Mouse (Mus musculus) limb, embryonic 14.5 days (tissue): ENCODE measurements around the gene Phlpp2. TPM values are rescaled to one million over a fixed set of nuclear protein-coding genes. Genes with fewer than 3 reads are reported as not detected.

Experiments
- ATAC-seq: fragments of 200-750 bp; cut with Nextera tagmentation; 2 replicates; pipeline ENCODE4 v1.8.0; 2017; ENCODE audit warnings: low read depth, moderate number of reproducible peaks, moderate TSS enrichment; ENCODE audit not compliant: low FRiP score
- DNase-seq: peaks from one replicate; pipeline ENCODE4 v3.0.0-alpha.2; 2015; ENCODE audit warnings: low spot score
- H3K27ac ChIP-seq: fragments of 300-500 bp; sonication (generic); replicated peaks from 2 replicates; pipeline ENCODE4 v1.5.1; 2014; ENCODE audit warnings: low read depth, mild to moderate bottlenecking, low read length, moderate library complexity, mixed read lengths
- H3K27me3 ChIP-seq: fragments of 300-500 bp; sonication (generic); 2 replicates; pipeline ENCODE4 v1.6.1; 2014; ENCODE audit warnings: low read length, mixed read lengths; ENCODE audit not compliant: control insufficient read depth, insufficient read depth
- H3K36me3 ChIP-seq: fragments of 300-500 bp; sonication (generic); 2 replicates; pipeline ENCODE4 v1.6.1; 2014; ENCODE audit warnings: mild to moderate bottlenecking, low read length, moderate library complexity, mixed read lengths; ENCODE audit not compliant: control insufficient read depth, insufficient read depth
- H3K4me1 ChIP-seq: fragments of 300-500 bp; sonication (generic); 2 replicates; pipeline ENCODE4 v1.6.1; 2014; ENCODE audit warnings: antibody characterized with exemption, low read length, mixed read lengths; ENCODE audit not compliant: control insufficient read depth, insufficient read depth
- H3K4me2 ChIP-seq: fragments of 300-500 bp; sonication (generic); replicated peaks from 2 replicates; pipeline ENCODE4 v1.6.1; 2014; ENCODE audit warnings: low read depth, mild to moderate bottlenecking, low read length, moderate library complexity; ENCODE audit not compliant: severe bottlenecking
- H3K4me3 ChIP-seq: fragments of 300-500 bp; sonication (generic); replicated peaks from 2 replicates; pipeline ENCODE4 v1.5.1; 2014; ENCODE audit warnings: low read length
- H3K9ac ChIP-seq: fragments of 300-500 bp; sonication (generic); 2 replicates; pipeline ENCODE4 v1.6.1; 2014; ENCODE audit warnings: mild to moderate bottlenecking, low read depth, low read length, moderate library complexity; ENCODE audit not compliant: severe bottlenecking
- H3K9me3 ChIP-seq: fragments of 300-500 bp; sonication (generic); 2 replicates; pipeline ENCODE4 v1.6.1; 2016; ENCODE audit warnings: low read length; ENCODE audit not compliant: control insufficient read depth
- POLR2A ChIP-seq: fragments of 200-500 bp; IDR thresholded peaks from 2 replicates; pipeline ENCODE4 v1.8.0; 2012; ENCODE audit warnings: inconsistent platforms, mild to moderate bottlenecking, moderate library complexity, borderline replicate concordance; ENCODE audit not compliant: insufficient read depth, insufficient read length; ENCODE audit errors: extremely low read depth
- WGBS: fragments of 180-500 bp; shearing (Covaris S2); extraction: QIAGEN DNeasy Blood & Tissue Kit; methylation state at CpG from one replicate; pipeline ENCODE4 v1.1.7; 2014; 5-methylcytosine and 5-hydroxymethylcytosine counted together
- polyA plus RNA-seq, 2 experiments: library from polyadenylated mRNA; depleted of rRNA in 1 of 2; stranded (reverse) in 1 of 2; unstranded in 1 of 2; fragments of >200 nt; fragmentation: Nextera tagmentation in 1 of 2; extraction: Ambion mirVana in 1 of 2; gene quantifications; 2 replicates each; pipeline versions ENCODE4 v1.2.1 to v1.2.3; 2012 to 2014

Phlpp2 gene
- polyA plus RNA-seq, 2 experiments, result 3.3 to 12.0 TPM

DNA sequence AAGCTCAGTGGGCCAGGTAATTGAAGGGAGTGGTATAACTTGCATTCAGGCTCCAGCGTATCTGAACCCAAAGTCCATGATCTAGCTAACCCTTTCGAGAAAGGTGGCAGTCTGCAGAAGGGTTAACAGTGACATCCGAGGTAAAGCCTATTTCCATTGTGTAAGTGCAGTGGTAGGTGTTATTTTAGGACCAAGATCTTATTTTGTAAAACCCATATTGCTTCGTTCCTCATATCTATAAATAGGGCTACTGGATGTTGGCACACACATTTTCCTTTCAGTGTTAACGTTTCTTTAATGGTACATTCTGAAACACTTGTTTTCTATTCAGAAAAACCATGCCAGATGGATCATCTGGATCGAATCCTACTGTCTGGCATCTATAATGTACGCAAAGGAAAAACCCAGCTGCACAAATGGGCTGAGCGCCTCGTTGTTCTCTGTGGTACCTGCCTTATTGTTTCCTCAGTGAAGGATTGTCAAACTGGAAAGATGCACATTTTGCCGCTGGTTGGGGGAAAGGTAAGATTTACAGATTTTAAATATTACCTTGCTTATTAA is 35.6 kb downstream of the Phlpp2 start:
- Histone ChIP-seq H3K4me2 (no peak overlapping the region), H3K9me3 (no peaks in the 10 kb centered on the region), H3K36me3 (peaks cover 28% of the 10 kb centered on the region), H3K27ac (no peak overlapping the region), H3K4me1 (no peaks in the 10 kb centered on the region), H3K27me3 (no peaks in the 10 kb centered on the region), H3K4me3 (no peak overlapping the region), H3K9ac (no peak overlapping the region)
- 75% methylated on average over 10 of the region's 10 CpGs for WGBS
- TF ChIP-seq POLR2A, result no peak
- no peak for ATAC-seq
- DNase-seq, result peak; percentile 9

DNA sequence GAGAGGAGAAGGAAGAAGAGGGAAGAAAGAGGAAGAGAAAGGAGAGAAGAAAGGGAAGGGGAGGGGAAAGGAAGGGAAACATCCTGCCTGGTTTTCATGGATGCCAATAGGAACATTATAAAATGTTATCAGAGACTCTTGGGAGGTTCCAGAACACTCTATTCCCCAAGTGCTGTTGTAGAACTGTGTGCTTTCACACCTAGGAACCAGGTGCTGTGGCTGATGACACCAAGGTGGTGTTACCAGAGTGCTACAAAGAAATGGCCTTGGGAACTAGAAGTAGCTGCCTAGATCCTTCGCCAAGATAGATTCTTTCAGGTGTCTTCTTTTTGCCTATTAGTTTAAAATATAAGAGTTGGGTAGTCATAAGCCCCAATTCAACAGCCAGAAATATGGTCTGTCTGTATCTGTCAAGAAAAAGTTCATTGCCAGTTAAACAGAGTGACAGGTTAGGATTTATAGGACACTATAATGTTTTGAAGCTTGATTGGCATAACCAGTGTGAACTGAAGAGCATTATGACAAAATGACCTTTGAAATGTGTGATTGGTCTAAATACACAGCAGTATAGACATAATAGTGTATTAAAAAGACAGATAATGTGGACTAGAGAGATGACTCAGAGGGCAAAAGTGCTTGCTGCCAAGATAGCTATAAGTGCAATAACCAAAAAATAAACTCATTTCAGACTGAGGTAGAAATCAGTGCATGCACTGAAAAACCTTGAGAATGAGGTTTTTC is 36.8 kb downstream of the Phlpp2 start:
- 93% methylated on average over 1 of the region's 1 CpGs for WGBS
- no peaks in the 10 kb centered on the region for H3K4me1 ChIP-seq
- no peak overlapping the region for H3K9ac ChIP-seq
- H3K4me3 ChIP-seq, result no peak overlapping the region
- H3K27me3 ChIP-seq, result no peaks in the 10 kb centered on the region
- no peaks in the 10 kb centered on the region for H3K9me3 ChIP-seq
- no peak overlapping the region for H3K4me2 ChIP-seq
- no peak for DNase-seq
- H3K27ac ChIP-seq, result no peak overlapping the region
- no peak for TF ChIP-seq POLR2A
- H3K36me3 ChIP-seq, result peaks cover 39% of the 10 kb centered on the region
- ATAC-seq, result no peak

DNA sequence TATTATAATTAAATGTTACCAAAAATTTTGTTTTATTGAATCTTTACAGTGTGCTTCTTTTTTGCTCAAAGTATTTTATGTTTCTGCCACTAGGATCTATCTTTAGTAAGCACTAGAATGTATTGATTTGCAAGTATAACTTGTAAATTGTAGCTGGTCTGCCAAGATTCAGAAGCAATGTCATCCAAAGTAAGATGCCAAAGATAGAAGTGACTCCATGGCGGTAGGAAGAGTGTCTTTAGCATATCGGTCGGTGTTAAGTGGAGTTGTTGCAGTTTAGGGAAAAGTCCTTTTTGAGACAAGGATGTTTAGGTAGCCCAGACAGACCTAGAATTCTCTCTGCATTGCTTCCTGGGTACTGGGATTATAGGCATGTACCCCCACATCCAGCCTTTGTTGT is 38.6 kb downstream of the Phlpp2 start:
- Histone ChIP-seq H3K4me1 (no peaks in the 10 kb centered on the region), H3K9ac (no peak overlapping the region), H3K4me3 (no peak overlapping the region), H3K27me3 (no peaks in the 10 kb centered on the region), H3K4me2 (no peak overlapping the region), H3K36me3 (peaks cover 45% of the 10 kb centered on the region), H3K27ac (no peak overlapping the region), H3K9me3 (no peaks in the 10 kb centered on the region)
- ATAC-seq, result no peak
- WGBS, result 96% methylated on average over 3 of the region's 3 CpGs
- DNase-seq, result no peak
- no peak for TF ChIP-seq POLR2A

DNA sequence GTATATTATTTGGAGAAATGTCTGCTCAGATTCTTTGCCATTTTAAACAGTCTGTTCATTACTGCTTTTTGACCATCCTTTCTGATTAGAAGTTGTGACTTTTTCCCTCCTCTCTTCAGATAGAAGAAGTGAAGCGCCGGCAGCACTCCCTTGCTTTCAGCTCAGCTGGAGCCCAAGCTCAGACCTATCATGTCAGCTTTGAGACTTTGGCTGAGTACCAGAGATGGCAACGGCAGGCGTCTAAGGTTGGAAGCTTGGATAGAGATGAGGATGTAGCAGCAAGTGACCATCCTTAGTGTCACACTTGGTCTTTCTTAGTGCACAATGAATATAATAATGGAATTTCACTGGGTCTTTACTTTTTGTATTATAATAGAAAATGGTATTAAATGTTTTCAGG is 39.0 kb downstream of the Phlpp2 start:
- 96% methylated on average over 4 of the region's 4 CpGs for WGBS
- Histone ChIP-seq H3K9me3 (no peaks in the 10 kb centered on the region), H3K27me3 (no peaks in the 10 kb centered on the region), H3K4me1 (no peaks in the 10 kb centered on the region), H3K27ac (no peak overlapping the region), H3K9ac (no peak overlapping the region), H3K4me3 (no peak overlapping the region), H3K36me3 (peaks cover 49% of the 10 kb centered on the region), H3K4me2 (no peak overlapping the region)
- no peak for DNase-seq
- ATAC-seq, result no peak
- no peak for TF ChIP-seq POLR2A

DNA sequence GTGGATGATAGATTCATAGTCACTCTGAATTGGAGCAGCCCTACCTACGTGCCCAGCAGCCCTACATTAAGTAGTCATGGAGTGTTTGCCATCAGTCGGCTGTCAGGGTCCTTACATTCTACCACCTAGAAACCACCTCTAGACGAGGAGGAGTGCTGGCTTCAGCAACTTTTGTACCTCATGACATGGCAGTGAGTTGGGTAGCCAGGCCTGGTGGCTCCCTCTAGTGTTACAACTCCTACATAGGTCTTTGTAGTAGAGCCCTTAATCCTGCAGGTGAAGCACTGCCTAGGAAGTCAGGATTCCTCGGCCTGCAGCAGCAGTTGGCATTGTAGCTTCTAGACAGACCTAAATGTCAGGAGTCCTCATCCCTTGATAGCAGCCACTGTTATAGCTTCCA is 48.9 kb downstream of the Phlpp2 start:
- no peak overlapping the region for H3K27ac ChIP-seq
- no peak overlapping the region for H3K9ac ChIP-seq
- no peak for TF ChIP-seq POLR2A
- no peak overlapping the region for H3K4me3 ChIP-seq
- 55% methylated on average over 4 of the region's 4 CpGs for WGBS
- no peaks in the 10 kb centered on the region for H3K9me3 ChIP-seq
- no peak overlapping the region for H3K4me2 ChIP-seq
- no peaks in the 10 kb centered on the region for H3K27me3 ChIP-seq
- H3K36me3 ChIP-seq, result peaks cover 72% of the 10 kb centered on the region
- H3K4me1 ChIP-seq, result no peaks in the 10 kb centered on the region
- peak; percentile 52 for DNase-seq
- ATAC-seq, result no peak
